Mouse (Mus musculus): ENCODE measurements around the gene Hgd.
"Not testable (repeated sequence)": the region's sequence is repeated elsewhere in the genome, so short reads cannot be mapped to it uniquely, and the experiment has no call there.

Gene Hgd

GRCm38 (mm10) chr16:37634578-37634977 lies 54.6 kb downstream of the Hgd start:
- no peak for DNase-seq (ENCODE audit: low read depth)

DNA sequence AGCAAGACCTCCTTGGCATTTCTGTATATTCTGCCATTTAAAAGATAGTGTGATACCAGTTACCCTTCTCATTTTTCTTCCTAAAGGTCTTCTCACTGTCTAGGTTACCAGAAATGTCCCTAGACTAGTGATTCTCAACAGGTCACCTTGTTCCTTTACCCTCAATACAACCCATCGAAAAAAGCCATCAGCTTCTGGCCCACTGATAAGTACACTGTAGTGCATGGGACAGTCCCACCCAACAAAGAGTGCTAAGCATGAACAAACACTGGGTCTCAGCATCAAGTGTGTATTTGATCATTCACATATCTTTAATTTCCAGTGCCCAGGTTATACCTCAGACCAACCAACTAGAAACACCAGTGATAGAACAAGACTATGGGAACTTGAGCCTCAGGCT lies 55.1 kb downstream of the Hgd start:
- no peak for DNase-seq (ENCODE audit: low read depth)

GRCm38 (mm10) chr16:37636107-37636506 lies 56.2 kb downstream of the Hgd start:
- DNase-seq (ENCODE audit: low read depth): no peak

DNA sequence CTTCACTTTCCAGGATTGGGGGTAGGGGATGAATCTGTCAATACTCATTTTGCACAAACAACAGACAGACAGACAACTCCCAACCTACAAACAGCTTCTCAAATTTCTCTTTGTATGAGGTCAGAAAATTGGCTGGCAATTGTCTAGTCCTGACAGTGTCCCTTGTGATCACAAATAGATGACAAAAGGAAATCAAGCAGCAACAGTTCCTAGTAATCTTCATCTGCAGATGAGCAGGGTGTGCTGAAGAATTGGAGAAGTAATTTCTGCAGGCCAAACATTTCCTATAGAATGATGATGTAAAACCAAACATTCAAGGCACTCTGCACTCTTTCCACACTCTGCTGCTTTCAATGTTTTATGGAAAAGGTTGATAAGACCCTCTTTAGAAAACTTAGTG lies 57.8 kb downstream of the Hgd start:
- no peak for DNase-seq (ENCODE audit: low read depth)

DNA sequence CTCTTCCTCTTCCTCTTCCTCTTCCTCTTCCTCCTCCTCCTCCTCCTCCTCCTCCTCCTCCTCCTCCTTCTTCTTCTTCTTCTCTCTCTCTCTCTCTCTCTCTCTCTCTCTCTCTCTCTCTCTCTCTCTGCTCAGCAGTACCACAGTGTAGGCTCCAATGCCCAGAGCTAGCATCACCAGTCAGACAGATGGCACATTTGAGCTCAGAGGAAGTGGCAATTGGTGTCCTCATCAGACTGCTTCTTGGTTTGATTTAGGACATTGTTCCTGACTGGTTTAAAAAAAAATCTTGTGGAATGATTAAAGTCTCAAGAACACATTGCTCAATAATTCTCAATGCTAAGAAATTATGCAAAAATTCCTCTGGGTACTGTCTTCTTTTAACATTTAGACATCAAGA lies 60.6 kb downstream of the Hgd start:
- DNase-seq (ENCODE audit: low read depth): not testable (repeated sequence)

GRCm38 (mm10) chr16:37644486-37644885 lies 64.5 kb downstream of the Hgd start:
- no peak for DNase-seq (ENCODE audit: low read depth)

DNA sequence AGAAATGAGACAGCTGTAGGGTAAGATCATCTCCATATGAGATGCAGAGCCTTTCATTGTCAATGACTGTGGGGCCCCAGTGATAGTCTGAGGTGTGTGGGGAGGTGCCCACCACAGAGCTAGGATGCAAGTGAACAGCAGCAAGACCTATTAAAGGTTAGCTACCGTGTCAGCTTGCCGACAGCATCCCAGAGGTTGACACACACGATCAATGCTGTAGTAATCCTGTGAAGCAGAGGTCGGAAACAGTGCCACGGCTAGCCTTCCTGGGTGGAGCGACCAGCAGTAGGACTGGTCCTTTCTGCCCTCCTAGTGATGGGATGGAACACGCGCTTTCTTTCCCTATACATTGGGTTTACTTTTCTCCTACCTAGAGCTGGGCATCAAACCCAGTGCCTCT lies 65.3 kb downstream of the Hgd start:
- DNase-seq (ENCODE audit: low read depth): no peak

DNA sequence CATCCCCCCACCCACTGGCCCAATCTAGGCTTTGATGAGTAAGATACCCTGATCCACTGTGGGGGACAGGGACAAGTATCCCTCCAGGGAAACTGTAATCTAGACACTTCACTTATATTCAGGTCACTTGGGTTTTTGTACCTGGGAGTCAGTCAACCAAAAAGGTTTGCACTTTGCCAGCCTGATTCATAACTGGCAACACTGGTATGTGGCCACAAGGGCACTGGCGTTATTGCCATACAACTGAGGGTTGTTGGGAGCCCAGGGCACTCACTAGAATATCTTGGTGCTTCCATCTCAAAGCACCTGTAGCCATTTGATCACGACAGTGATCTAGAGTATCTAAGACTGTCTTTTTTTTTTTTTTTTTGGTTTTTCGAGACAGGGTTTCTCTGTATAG lies 65.8 kb downstream of the Hgd start:
- no peak for DNase-seq (ENCODE audit: low read depth)

DNA sequence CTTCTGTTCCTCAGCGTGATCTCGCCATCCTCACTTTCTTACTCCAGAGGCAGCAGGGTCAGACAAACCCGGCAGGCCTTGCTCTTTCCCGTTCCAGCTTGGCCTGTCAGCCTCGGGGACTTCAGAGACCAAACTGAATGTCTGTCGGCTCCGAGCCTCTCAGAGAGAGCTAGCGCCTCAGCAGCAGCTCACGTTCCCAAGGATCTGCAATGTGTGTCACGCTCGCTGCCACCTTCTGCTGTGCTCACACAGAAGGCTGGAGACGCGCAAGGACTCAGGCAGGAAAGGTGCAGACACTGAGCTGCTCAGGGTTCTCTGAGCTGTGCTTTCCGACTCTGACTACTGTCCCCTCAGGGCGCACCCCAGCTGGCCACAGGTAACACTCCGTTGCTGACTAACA lies 67.1 kb downstream of the Hgd start:
- no peak for DNase-seq (ENCODE audit: low read depth)

- DNase-seq (ENCODE audit: low read depth): no peak
Measured at GRCm38 (mm10) chr16:37647936-37648335, 68.0 kb downstream of the Hgd start.

- no peak for DNase-seq (ENCODE audit: low read depth)
Measured at GRCm38 (mm10) chr16:37649068-37649467, 69.1 kb downstream of the Hgd start.

DNA sequence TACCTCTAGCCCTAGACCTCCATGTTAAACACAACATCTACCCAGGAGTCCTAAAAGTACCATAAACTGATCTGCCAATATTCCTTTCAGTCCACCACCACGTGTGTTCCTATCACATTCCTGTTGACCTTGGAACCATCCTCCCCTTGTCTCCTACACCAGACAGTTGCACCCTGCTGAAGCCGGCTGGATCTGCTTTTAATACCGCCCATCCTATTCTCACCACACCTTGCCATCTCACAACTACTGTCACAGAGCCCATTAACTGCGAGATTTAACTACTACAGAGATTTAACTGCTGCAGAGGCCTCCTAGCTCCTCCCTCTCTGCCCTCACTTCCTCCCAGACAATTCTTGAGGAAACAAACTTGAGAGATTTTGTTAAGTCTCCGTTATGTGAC lies 71.5 kb downstream of the Hgd start:
- DNase-seq (ENCODE audit: low read depth): no peak

DNA sequence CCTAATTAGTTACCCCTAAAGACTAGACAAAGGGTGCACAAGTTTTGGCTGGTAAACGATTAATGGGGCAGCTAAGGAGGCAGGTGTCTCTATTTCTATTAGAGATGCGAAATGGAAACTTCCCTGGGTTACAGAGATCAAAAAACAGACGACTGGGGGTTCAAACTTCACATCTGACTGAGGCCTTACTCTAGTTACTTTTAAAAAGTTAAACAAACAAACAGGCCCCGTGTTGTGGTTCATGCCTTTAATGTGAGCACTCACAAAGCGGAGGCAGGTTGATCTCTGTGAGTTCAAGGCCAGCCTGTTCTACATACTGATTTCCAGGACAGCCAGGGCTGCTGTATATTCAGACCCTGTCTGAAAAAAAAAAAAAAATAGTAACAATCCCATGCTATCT lies 72.7 kb downstream of the Hgd start:
- DNase-seq (ENCODE audit: low read depth): no peak

DNA sequence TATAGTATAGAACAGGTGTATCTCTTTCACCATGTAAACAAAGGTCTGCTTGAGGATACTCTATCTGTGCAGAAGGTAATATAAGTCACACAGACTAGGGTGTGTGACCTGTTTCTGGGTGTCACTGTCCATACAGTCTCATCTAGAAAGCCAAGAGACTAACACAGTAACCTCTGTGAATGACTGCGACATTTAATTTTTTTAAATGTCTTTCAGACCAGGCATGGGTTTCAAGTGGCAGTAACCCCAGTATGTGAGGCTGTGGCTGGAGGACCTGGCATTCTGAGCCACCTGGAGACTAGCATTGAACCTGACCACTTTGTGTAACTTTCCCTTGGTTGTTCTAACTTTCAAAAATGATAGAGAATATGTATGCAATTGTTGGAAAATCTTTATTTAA lies 73.1 kb downstream of the Hgd start:
- DNase-seq (ENCODE audit: low read depth): no peak

DNA sequence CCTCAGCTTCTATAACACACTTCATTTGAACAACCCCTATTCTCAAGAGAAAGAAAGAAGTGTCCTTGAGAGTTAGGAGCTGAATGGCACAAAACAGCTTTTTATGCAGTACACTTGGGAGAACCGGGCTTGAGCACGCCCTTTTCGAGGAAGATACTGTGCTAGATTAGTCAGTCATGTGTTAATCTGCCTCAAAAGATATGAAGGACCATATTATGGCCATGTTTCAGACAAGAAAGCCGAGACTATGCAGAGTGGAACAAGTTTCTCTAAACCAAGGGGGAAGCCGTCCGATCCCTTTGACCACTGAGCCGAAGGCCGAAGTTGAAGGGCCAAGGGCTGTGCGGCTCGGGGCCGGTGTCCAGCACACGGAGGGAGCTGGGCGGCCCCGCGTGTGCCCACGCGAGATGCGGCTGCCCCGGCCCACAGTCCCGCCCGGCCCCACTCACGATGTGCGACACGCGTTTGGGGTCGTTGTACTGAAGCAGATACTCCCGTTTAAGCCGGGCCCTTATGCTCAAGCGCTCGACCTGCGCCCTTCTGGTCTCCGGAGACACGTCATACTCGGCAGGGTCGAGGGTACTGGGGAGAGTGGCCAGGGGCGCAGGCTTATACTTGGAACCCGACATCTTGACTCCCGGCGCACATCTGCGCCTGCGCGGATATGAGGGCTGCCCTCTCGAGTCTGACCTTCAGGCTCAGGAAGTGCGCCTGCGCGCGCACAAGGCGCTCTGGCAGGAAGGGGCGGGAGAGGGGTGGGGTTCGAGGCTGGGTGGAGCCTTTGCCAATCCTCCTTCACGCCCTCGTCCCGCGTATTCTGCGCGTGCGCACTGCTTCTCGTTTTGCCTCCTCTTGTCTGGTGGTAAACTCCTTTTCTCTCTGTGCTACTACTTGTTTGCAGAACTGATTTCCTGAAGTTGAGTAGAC lies 74.0 kb downstream of the Hgd start, which contains the start of gene Ndufb4:
Gene Ndufb4, minus strand, starts transcription at position 723 of the 927 bp plus-strand sequence.
- DNase-seq (ENCODE audit: low read depth): peak; percentile 94

GRCm38 (mm10) chr16:37654831-37655455 lies 75.0 kb downstream of the Hgd start:
- DNase-seq (ENCODE audit: low read depth): no peak

GRCm38 (mm10) chr16:37655756-37656347 lies 75.9 kb downstream of the Hgd start:
- DNase-seq (ENCODE audit: low read depth): no peak

DNA sequence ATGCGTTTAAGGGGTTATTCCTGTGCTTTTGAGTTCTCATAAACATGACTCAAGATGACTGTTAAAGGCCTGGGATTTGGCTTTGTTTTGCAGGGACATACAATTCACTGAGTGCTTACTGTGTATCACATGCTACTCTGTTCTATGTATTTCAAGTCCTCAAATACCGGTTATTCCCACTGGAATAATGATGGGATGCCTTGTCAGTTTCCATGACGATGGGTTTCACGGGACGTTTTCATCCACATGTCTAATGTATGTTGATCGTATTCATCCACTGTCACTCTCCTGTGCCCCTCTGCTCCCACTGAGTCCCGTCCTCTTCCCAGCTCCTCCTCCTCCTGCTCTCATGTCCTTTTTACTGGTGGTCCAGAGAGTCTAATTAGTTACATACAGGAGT lies 76.8 kb downstream of the Hgd start:
- no peak for DNase-seq (ENCODE audit: low read depth)

GRCm38 (mm10) chr16:37663643-37664459 lies 83.9 kb downstream of the Hgd start:
- DNase-seq (ENCODE audit: low read depth): no peak

DNA sequence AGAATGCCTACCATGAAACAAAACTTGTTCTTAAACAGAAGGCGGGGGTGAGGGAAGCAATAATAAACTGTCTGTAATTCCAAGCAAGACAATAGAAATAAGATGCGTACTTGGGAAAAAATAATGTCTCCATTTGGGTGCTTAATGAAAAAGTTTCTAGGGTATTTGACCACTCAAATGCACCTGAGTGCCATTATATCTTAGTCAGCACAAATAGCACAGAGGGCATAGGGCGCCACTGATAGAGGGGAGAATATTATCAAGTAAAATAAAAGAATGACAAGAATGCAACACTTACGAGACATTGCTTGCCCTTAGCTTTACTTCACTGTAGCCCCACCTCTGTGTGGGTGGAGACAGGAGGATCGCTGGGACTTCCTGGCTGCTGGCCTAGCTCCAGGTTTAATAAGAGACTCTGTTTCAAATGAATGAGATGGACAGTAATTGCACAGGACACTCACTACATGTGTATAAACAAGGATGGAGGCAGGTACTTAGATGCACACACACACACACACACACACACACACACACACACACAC lies 85.5 kb downstream of the Hgd start:
- no peak for DNase-seq (ENCODE audit: low read depth)

DNA sequence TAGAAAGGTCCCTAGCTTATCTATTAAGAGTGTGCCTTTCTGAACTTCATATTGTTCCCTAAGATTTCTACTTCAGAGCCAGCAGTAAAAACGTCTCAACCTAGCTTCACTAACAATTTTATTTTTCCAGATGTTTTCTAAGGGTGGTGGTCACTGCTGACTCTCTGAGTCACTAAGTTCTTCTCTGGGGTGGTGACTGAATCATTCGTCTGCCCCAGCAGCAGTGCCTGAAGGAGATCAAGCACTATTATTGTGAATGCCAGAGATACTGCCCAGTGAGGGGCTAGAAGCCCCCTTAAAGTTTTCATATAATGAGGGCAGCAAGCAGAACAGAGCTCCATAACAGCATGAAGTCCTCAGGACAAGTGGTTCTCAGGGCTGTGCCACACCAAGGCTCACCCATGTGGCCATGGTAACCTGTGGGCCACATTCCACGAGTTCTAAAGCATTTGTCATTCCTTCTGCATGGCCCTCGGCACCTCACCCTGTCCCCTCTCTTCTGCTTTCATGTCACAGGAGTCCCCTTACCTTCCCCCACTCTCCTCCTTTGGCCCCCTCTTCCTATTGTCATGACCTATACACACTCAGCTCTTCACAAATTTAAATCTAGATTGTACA lies 90.8 kb downstream of the Hgd start:
- DNase-seq (ENCODE audit: low read depth): no peak

Data from c-Kit-positive CD71-negative TER-119-negative erythroid progenitor cells, embryonic 14.5 days (primary cell).